Mouse (Mus musculus): ENCODE results near the gene Gm9046.
"Not testable (repeated sequence)": the region's sequence is repeated elsewhere in the genome, so short reads cannot be mapped to it uniquely, and the experiment has no call there.

DNA sequence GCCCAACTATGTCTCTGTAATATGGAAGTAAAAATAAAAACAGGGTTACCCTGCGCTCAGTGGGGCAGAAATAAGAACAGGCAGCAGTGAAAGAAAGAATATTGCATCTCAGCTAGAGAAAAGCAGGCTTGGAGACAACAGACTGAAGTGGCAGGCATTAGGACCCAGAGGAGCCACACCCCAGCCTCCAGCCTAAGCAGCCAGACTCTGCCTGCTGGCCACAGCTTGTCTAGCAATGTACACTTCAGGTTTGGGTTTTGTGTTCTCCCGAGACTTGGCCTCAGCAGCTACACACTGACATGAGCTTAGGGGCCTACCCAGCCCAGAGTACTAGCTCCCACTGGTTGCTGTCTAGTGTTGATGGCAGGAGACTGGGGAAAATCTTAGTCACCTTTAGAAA is 40.9 kb downstream of the Gm9046 start:
- TF ChIP-seq POLR2A (IDR thresholded peaks at IDR 0.05; ENCODE audit: borderline replicate concordance, insufficient read depth, low read length); CTCF (IDR thresholded peaks at IDR 0.05; ENCODE audit: borderline replicate concordance, insufficient read depth, low read depth, low read length): not testable (repeated sequence)

Measured in cerebellum, adult 2 months (tissue).